Mouse (Mus musculus): ENCODE measurements around the gene Rab11fip2. TPM values are rescaled to one million over a fixed set of nuclear protein-coding genes. Genes with fewer than 3 reads are reported as not detected.

Gene Rab11fip2
- polyA plus RNA-seq (2015; fragmentation: Nextera tagmentation; extraction: Ambion mirVana): 10.3 and 11.0 TPM in 2 replicates

GRCm38 (mm10) chr19:59943322-59943871 lies at the start of gene Rab11fip2:
TSS of gene Rab11fip2 (minus strand) at chr19:59943654.
- H3K4me2 ChIP-seq: peak within 1 kb of the TSS; percentile 66
- under 1% methylated on average over 63 of the region's 72 CpGs for WGBS
- H3K4me1 ChIP-seq: peaks cover 36% of the 10 kb centered on the region
- H3K27ac ChIP-seq: peak within 1 kb of the TSS; percentile 90
- H3K4me3 ChIP-seq: peak within 1 kb of the TSS; percentile 83
- no peaks in the 10 kb centered on the region for H3K27me3 ChIP-seq
- peak; percentile 96 for ATAC-seq
- no peaks in the 10 kb centered on the region for H3K9me3 ChIP-seq (replicated peaks)
- peak within 1 kb of the TSS; percentile 95 for H3K9ac ChIP-seq
- no peaks in the 10 kb centered on the region for H3K36me3 ChIP-seq (ENCODE audit: poor library complexity, severe bottlenecking)

- Histone ChIP-seq H3K27me3 (no peaks in the 10 kb centered on the region), H3K9ac (no peak overlapping the region), H3K36me3 (ENCODE audit: poor library complexity, severe bottlenecking) (no peaks in the 10 kb centered on the region), H3K4me2 (no peak overlapping the region), H3K9me3 (replicated peaks) (no peaks in the 10 kb centered on the region), H3K4me1 (no peaks in the 10 kb centered on the region), H3K4me3 (no peak overlapping the region), H3K27ac (no peak overlapping the region)
- 94% methylated on average over 1 of the region's 1 CpGs for WGBS
- no peak for ATAC-seq
Measured at GRCm38 (mm10) chr19:59981588-59981987, 38.1 kb upstream of the Rab11fip2 start.

- H3K4me3 ChIP-seq: no peak overlapping the region
- H3K4me1 ChIP-seq: no peaks in the 10 kb centered on the region
- no peaks in the 10 kb centered on the region for H3K27me3 ChIP-seq
- no peak overlapping the region for H3K27ac ChIP-seq
- no peaks in the 10 kb centered on the region for H3K36me3 ChIP-seq (ENCODE audit: poor library complexity, severe bottlenecking)
- H3K9ac ChIP-seq: no peak overlapping the region
- no peak for ATAC-seq
- no peak overlapping the region for H3K4me2 ChIP-seq
- no peaks in the 10 kb centered on the region for H3K9me3 ChIP-seq (replicated peaks)
- 84% methylated on average over 3 of the region's 3 CpGs for WGBS
Measured at GRCm38 (mm10) chr19:59954936-59955335, 11.5 kb upstream of the Rab11fip2 start.

GRCm38 (mm10) chr19:59949731-59950130 lies 6.3 kb upstream of the Rab11fip2 start:
- H3K27me3 ChIP-seq: no peaks in the 10 kb centered on the region
- H3K9me3 ChIP-seq (replicated peaks): no peaks in the 10 kb centered on the region
- no peak overlapping the region for H3K9ac ChIP-seq
- H3K4me3 ChIP-seq: no peak overlapping the region
- no peak overlapping the region for H3K27ac ChIP-seq
- 87% methylated on average over 5 of the region's 5 CpGs for WGBS
- no peak for ATAC-seq
- H3K4me2 ChIP-seq: no peak overlapping the region
- peaks cover 7% of the 10 kb centered on the region for H3K4me1 ChIP-seq
- no peaks in the 10 kb centered on the region for H3K36me3 ChIP-seq (ENCODE audit: poor library complexity, severe bottlenecking)

- Histone ChIP-seq H3K36me3 (ENCODE audit: poor library complexity, severe bottlenecking) (no peaks in the 10 kb centered on the region), H3K27me3 (no peaks in the 10 kb centered on the region), H3K4me1 (peaks cover 36% of the 10 kb centered on the region), H3K9me3 (replicated peaks) (no peaks in the 10 kb centered on the region), H3K4me3 (peak overlapping the region; percentile 83), H3K27ac (peak overlapping the region; percentile 90), H3K9ac (peak overlapping the region; percentile 95), H3K4me2 (peak overlapping the region; percentile 66)
- peak; percentile 79 for ATAC-seq
- under 1% methylated on average over 26 of the region's 27 CpGs for WGBS
Measured at GRCm38 (mm10) chr19:59942716-59943321, 635 bp downstream of the Rab11fip2 start.

GRCm38 (mm10) chr19:59939711-59940110 lies 3.7 kb downstream of the Rab11fip2 start:
- Histone ChIP-seq H3K27me3 (no peaks in the 10 kb centered on the region), H3K4me1 (peaks cover 33% of the 10 kb centered on the region), H3K27ac (no peak overlapping the region), H3K36me3 (ENCODE audit: poor library complexity, severe bottlenecking) (no peaks in the 10 kb centered on the region; the same call in 1 of the 2 replicates), H3K4me3 (no peak overlapping the region), H3K4me2 (peak overlapping the region; percentile 27), H3K9me3 (replicated peaks) (no peaks in the 10 kb centered on the region), H3K9ac (no peak overlapping the region)
- 64% methylated on average over 5 of the region's 5 CpGs for WGBS
- no peak for ATAC-seq

GRCm38 (mm10) chr19:59932085-59932484 lies 11.4 kb downstream of the Rab11fip2 start:
- 0 out of 2 replicates have a peak, but pooled peaks cover 12% of the 10 kb centered on the region for H3K4me1 ChIP-seq
- H3K27ac ChIP-seq: no peak overlapping the region
- H3K4me2 ChIP-seq: no peak overlapping the region
- no peaks in the 10 kb centered on the region for H3K9me3 ChIP-seq (replicated peaks)
- no peaks in the 10 kb centered on the region for H3K27me3 ChIP-seq
- H3K4me3 ChIP-seq: no peak overlapping the region
- no peak overlapping the region for H3K9ac ChIP-seq
- ATAC-seq: no peak
- no peaks in the 10 kb centered on the region; the same call in 1 of the 2 replicates for H3K36me3 ChIP-seq (ENCODE audit: poor library complexity, severe bottlenecking)
- 87% methylated on average over 10 of the region's 10 CpGs for WGBS

GRCm38 (mm10) chr19:59928672-59929071 lies 14.8 kb downstream of the Rab11fip2 start:
- ATAC-seq: no peak
- H3K27ac ChIP-seq: no peak overlapping the region

GRCm38 (mm10) chr19:59926125-59926524 lies 17.3 kb downstream of the Rab11fip2 start:
- no peaks in the 10 kb centered on the region for H3K9me3 ChIP-seq (replicated peaks)
- ATAC-seq: no peak
- 89% methylated on average over 1 of the region's 1 CpGs for WGBS
- no peak overlapping the region for H3K27ac ChIP-seq
- H3K9ac ChIP-seq: no peak overlapping the region
- no peak overlapping the region for H3K4me2 ChIP-seq
- H3K36me3 ChIP-seq (ENCODE audit: poor library complexity, severe bottlenecking): no peaks in the 10 kb centered on the region
- no peaks in the 10 kb centered on the region for H3K27me3 ChIP-seq
- H3K4me1 ChIP-seq: 0 out of 2 replicates have a peak, but pooled peaks cover 6% of the 10 kb centered on the region
- no peak overlapping the region for H3K4me3 ChIP-seq

More at GRCm38 (mm10) chr19:59928672-59929071, 14.8 kb downstream of the Rab11fip2 start:
- H3K4me1 ChIP-seq: 0 out of 2 replicates have a peak, but pooled peaks cover 8% of the 10 kb centered on the region
- no peaks in the 10 kb centered on the region for H3K27me3 ChIP-seq
- H3K9me3 ChIP-seq (replicated peaks): no peaks in the 10 kb centered on the region
- no peaks in the 10 kb centered on the region for H3K36me3 ChIP-seq (ENCODE audit: poor library complexity, severe bottlenecking)
- H3K4me2 ChIP-seq: no peak overlapping the region
- WGBS: 42% methylated on average over 4 of the region's 4 CpGs
- H3K4me3 ChIP-seq: no peak overlapping the region
- H3K9ac ChIP-seq: no peak overlapping the region

GRCm38 (mm10) chr19:59920846-59921245 lies 22.6 kb downstream of the Rab11fip2 start:
- Histone ChIP-seq H3K4me3 (no peak overlapping the region), H3K27ac (no peak overlapping the region), H3K4me2 (no peak overlapping the region), H3K9me3 (replicated peaks) (no peaks in the 10 kb centered on the region), H3K36me3 (ENCODE audit: poor library complexity, severe bottlenecking) (no peaks in the 10 kb centered on the region), H3K9ac (no peak overlapping the region), H3K4me1 (peaks cover 8% of the 10 kb centered on the region; the same call in 1 of the 2 replicates), H3K27me3 (no peaks in the 10 kb centered on the region)
- no peak for ATAC-seq
- 69% methylated on average over 3 of the region's 3 CpGs for WGBS

- no peak overlapping the region for H3K9ac ChIP-seq
- H3K27ac ChIP-seq: no peak overlapping the region
- H3K9me3 ChIP-seq (replicated peaks): no peaks in the 10 kb centered on the region
- H3K4me2 ChIP-seq: no peak overlapping the region
- H3K4me1 ChIP-seq: peaks cover 13% of the 10 kb centered on the region
- H3K36me3 ChIP-seq (ENCODE audit: poor library complexity, severe bottlenecking): no peaks in the 10 kb centered on the region
- ATAC-seq: no peak
- no peak overlapping the region for H3K4me3 ChIP-seq
- WGBS: 82% methylated on average over 2 of the region's 2 CpGs
- no peaks in the 10 kb centered on the region for H3K27me3 ChIP-seq
Measured at GRCm38 (mm10) chr19:59917901-59918613, 25.4 kb downstream of the Rab11fip2 start.

- H3K4me2 ChIP-seq: 0 out of 2 replicates have a peak overlapping the region, but pooled peaks have one; percentile 14
- H3K4me3 ChIP-seq: no peak overlapping the region
- ATAC-seq: peak; percentile 69; the same call in 1 of the 2 replicates
- no peaks in the 10 kb centered on the region for H3K9me3 ChIP-seq (replicated peaks)
- 7% methylated on average over 4 of the region's 4 CpGs for WGBS
- H3K4me1 ChIP-seq: peaks cover 15% of the 10 kb centered on the region
- H3K27me3 ChIP-seq: no peaks in the 10 kb centered on the region
- no peak overlapping the region for H3K9ac ChIP-seq
- H3K27ac ChIP-seq: no peak overlapping the region
- peaks cover 6% of the 10 kb centered on the region for H3K36me3 ChIP-seq (ENCODE audit: poor library complexity, severe bottlenecking)
Measured at GRCm38 (mm10) chr19:59911554-59911953, 31.9 kb downstream of the Rab11fip2 start.

Data from forebrain, embryonic 13.5 days (tissue).